ENCODE assay signal across 11 mouse cellular contexts in genomic region chr8:83695351-83696106, GRCm38 (mm10). TPM values are rescaled to one million over a fixed set of nuclear protein-coding genes. Genes with fewer than 3 reads are reported as not detected.
DNase-seq lines count a peak whose midpoint lies in the region; ATAC-seq and TF ChIP-seq lines count a peak whose summit lies in the region.
"Had no signal": no experiment of that assay in that cellular context is flagged by ENCODE, and none has a peak within 500 bp of the region (broad histone marks: within the 10 kb centered on the region; RNA-seq: fewer than 3 reads in every experiment).

No protein-coding gene starts in this region.

- H3K27ac ChIP-seq in limb, embryonic 10.5 days: 0 out of 2 replicates have a peak overlapping the region, but pooled peaks have one; percentile 12
- H3K27ac ChIP-seq in spleen, adult 2 months (ENCODE audit: insufficient read depth, low read length): peak overlapping the region; percentile 72
- H3K27ac ChIP-seq in midbrain, embryonic 16.5 days (ENCODE audit: low read length): no peak overlapping the region
- H3K27ac ChIP-seq in midbrain, embryonic 15.5 days: no peak overlapping the region
- H3K27ac ChIP-seq: hindbrain, embryonic 10.5 days; limb, embryonic 12.5 days; neural tube, embryonic 12.5 days had no signal

- intact Hi-C loops in heart, postnatal 14 days (cut with DNase I): loop anchor here (5.0 kb wide), 1 partner anchor 33 kb away; no protein-coding TSS in a partner anchor
- intact Hi-C loops in heart, postnatal 25 days (cut with DNase I): loop anchor here (2.0 to 5.0 kb wide), 2 partner anchors 33 to 42 kb away; no protein-coding TSS in a partner anchor

- peak overlapping the region; percentile 48; the same call in 1 of the 2 replicates for H3K4me3 ChIP-seq in G1E (ENCODE audit: low read depth, low read length)
- no peak overlapping the region for H3K4me3 ChIP-seq in limb, embryonic 10.5 days
- H3K4me3 ChIP-seq in spleen, adult 2 months (ENCODE audit: extremely low read depth, insufficient read depth, insufficient read length): no peak overlapping the region; the same call in 1 of the 2 replicates
- H3K4me3 ChIP-seq in midbrain, embryonic 16.5 days (ENCODE audit: low read depth, low read length): no peak overlapping the region
- no peak overlapping the region for H3K4me3 ChIP-seq in midbrain, embryonic 15.5 days
- H3K4me3 ChIP-seq: hindbrain, embryonic 10.5 days; limb, embryonic 12.5 days; neural tube, embryonic 12.5 days had no signal

- H3K4me2 ChIP-seq in midbrain, embryonic 16.5 days (ENCODE audit: low read length): no peak overlapping the region
- no peak overlapping the region for H3K4me2 ChIP-seq in midbrain, embryonic 15.5 days
- H3K4me2 ChIP-seq: limb, embryonic 12.5 days; neural tube, embryonic 12.5 days had no signal

- peaks cover 73% of the 10 kb centered on the region for H3K36me3 ChIP-seq in G1E (replicated peaks)
- H3K36me3 ChIP-seq in limb, embryonic 10.5 days: peaks cover 30% of the 10 kb centered on the region
- H3K36me3 ChIP-seq in spleen, adult 2 months (ENCODE audit: control insufficient read depth, insufficient read depth, low read length): peaks cover 21% of the 10 kb centered on the region
- H3K36me3 ChIP-seq in midbrain, embryonic 16.5 days (ENCODE audit: control insufficient read depth, insufficient read depth, low read length): peaks cover 20% of the 10 kb centered on the region
- peaks cover 19% of the 10 kb centered on the region for H3K36me3 ChIP-seq in midbrain, embryonic 15.5 days (replicated peaks)

- no peaks in the 10 kb centered on the region for H3K27me3 ChIP-seq in G1E (ENCODE audit: insufficient read depth, low read length)
- H3K27me3 ChIP-seq in limb, embryonic 10.5 days (ENCODE audit: low read depth, poor library complexity, severe bottlenecking): no peaks in the 10 kb centered on the region
- H3K27me3 ChIP-seq in spleen, adult 2 months (ENCODE audit: control insufficient read depth, insufficient read depth, low read length): no peaks in the 10 kb centered on the region
- no peaks in the 10 kb centered on the region for H3K27me3 ChIP-seq in midbrain, embryonic 16.5 days (ENCODE audit: control insufficient read depth, insufficient read depth, low read depth, low read length)
- no peaks in the 10 kb centered on the region for H3K27me3 ChIP-seq in midbrain, embryonic 15.5 days (replicated peaks)
- H3K27me3 ChIP-seq: limb, embryonic 12.5 days; neural tube, embryonic 12.5 days had no signal

- H3K9me3 ChIP-seq in G1E (replicated peaks): no peaks in the 10 kb centered on the region
- H3K9me3 ChIP-seq in limb, embryonic 10.5 days (replicated peaks): no peaks in the 10 kb centered on the region
- H3K9me3 ChIP-seq in midbrain, embryonic 16.5 days (replicated peaks; ENCODE audit: control insufficient read depth, low read length, poor library complexity, severe bottlenecking): no peaks in the 10 kb centered on the region
- H3K9me3 ChIP-seq in midbrain, embryonic 15.5 days: no peaks in the 10 kb centered on the region
- H3K9me3 ChIP-seq: hindbrain, embryonic 10.5 days; limb, embryonic 12.5 days; neural tube, embryonic 12.5 days had no signal

- no peak for TF ChIP-seq CTCF in G1E (IDR thresholded peaks at IDR 0.05; ENCODE audit: low read depth, low read length)
- no peak for TF ChIP-seq CTCF in spleen, adult 2 months (IDR thresholded peaks at IDR 0.05; ENCODE audit: extremely low read depth, insufficient read depth, insufficient read length, insufficient replicate concordance)

- peak; percentile 31 to 35 for DNase-seq in heart, postnatal 14 days
- DNase-seq in heart, postnatal 25 days (ENCODE audit: low spot score): no peak
- DNase-seq in G1E (ENCODE audit: low spot score): peak; percentile 52
- DNase-seq in limb, embryonic 10.5 days (ENCODE audit: low spot score): no peak
- DNase-seq in spleen, adult 2 months (ENCODE audit: low read depth in 1 of 2, low spot score in 2 of 2): peak; percentile 33 to 48
- no peak for DNase-seq in ovary, postnatal 10 days (ENCODE audit: low spot score)

- no peak for ATAC-seq in G1E (ENCODE audit: extremely low read depth, insufficient number of reproducible peaks, low FRiP score, poor library complexity, severe bottlenecking)
- no peak for ATAC-seq in midbrain, embryonic 16.5 days
- no peak for ATAC-seq in midbrain, embryonic 15.5 days (replicated peaks)

- peaks cover 79% of the 10 kb centered on the region for H3K4me1 ChIP-seq in G1E (ENCODE audit: insufficient read depth, low read depth, low read length)
- peaks cover 57% of the 10 kb centered on the region for H3K4me1 ChIP-seq in limb, embryonic 10.5 days
- H3K4me1 ChIP-seq in spleen, adult 2 months (ENCODE audit: control insufficient read depth, insufficient read depth, insufficient read length): peaks cover 35% of the 10 kb centered on the region
- H3K4me1 ChIP-seq in midbrain, embryonic 16.5 days (ENCODE audit: control insufficient read depth, insufficient read depth, low read length): peaks cover 26% of the 10 kb centered on the region
- peaks cover 33% of the 10 kb centered on the region for H3K4me1 ChIP-seq in midbrain, embryonic 15.5 days

- TF ChIP-seq POLR2A in spleen, adult 2 months (IDR thresholded peaks at IDR 0.05; ENCODE audit: low read depth, low read length): no peak

- 91% methylated on average over 16 of the region's 17 CpGs for WGBS in limb, embryonic 10.5 days
- 39% methylated on average over 12 of the region's 17 CpGs for WGBS in spleen, adult 2 months
- WGBS in midbrain, embryonic 16.5 days: 89% methylated on average over 9 of the region's 17 CpGs
- 96% methylated on average over 10 of the region's 17 CpGs for WGBS in midbrain, embryonic 15.5 days

- no peak overlapping the region for H3K9ac ChIP-seq in midbrain, embryonic 16.5 days (ENCODE audit: low read depth, low read length)
- H3K9ac ChIP-seq in midbrain, embryonic 15.5 days: no peak overlapping the region
- H3K9ac ChIP-seq: limb, embryonic 12.5 days; neural tube, embryonic 12.5 days had no signal

RNA-seq across cellular contexts. Expression of gene Pkn1, which starts 3.5 kb away (rescaled TPM):
- 10 to 100 TPM; 60.5 to 61.1 TPM for total RNA-seq in heart, postnatal 14 days (2021)
- 10 to 100 TPM; 58.6 to 58.8 TPM for total RNA-seq in heart, postnatal 25 days (2021)
- total RNA-seq in G1E (2014; fragmentation: Nextera tagmentation) (104 and 109 TPM in 2 replicates), G1E (2017) (89.4 and 116 TPM in 2 replicates)
- polyA plus RNA-seq in G1E (2012): 150 and 153 TPM in 2 replicates
- 38.6 and 41.4 TPM in 2 replicates for polyA plus RNA-seq in limb, embryonic 10.5 days (2016; fragmentation: Nextera tagmentation; extraction: Ambion mirVana)
- 165 and 208 TPM in 2 replicates for polyA plus RNA-seq in spleen, adult 2 months (2012; rRNA removed)
- polyA plus RNA-seq in midbrain, embryonic 16.5 days (2015; fragmentation: Nextera tagmentation; extraction: Ambion mirVana): 27.4 and 28.7 TPM in 2 replicates
- 31.7 and 31.9 TPM in 2 replicates for polyA plus RNA-seq in midbrain, embryonic 15.5 days (2015; fragmentation: Nextera tagmentation; extraction: Ambion mirVana)

RNA-seq across cellular contexts. Expression of gene Ddx39, which starts 19.4 kb away (rescaled TPM):
- total RNA-seq in heart, postnatal 14 days (2021): 10 to 100 TPM; 24.1 to 26.0 TPM
- total RNA-seq in heart, postnatal 25 days (2021): 10 to 100 TPM; 20.0 to 21.6 TPM
- total RNA-seq in G1E (2014; fragmentation: Nextera tagmentation): 101 and 141 TPM in 2 replicates
- total RNA-seq in G1E (2017): 226 and 266 TPM in 2 replicates
- polyA plus RNA-seq in G1E (2012): 58.0 and 77.5 TPM in 2 replicates
- 295 and 349 TPM in 2 replicates for polyA plus RNA-seq in limb, embryonic 10.5 days (2016; fragmentation: Nextera tagmentation; extraction: Ambion mirVana)
- polyA plus RNA-seq in spleen, adult 2 months (2012; rRNA removed): 52.9 TPM in 2 replicates
- polyA plus RNA-seq in midbrain, embryonic 16.5 days (2015; fragmentation: Nextera tagmentation; extraction: Ambion mirVana): 92.4 and 105 TPM in 2 replicates
- polyA plus RNA-seq in midbrain, embryonic 15.5 days (2015; fragmentation: Nextera tagmentation; extraction: Ambion mirVana): 107 and 113 TPM in 2 replicates

RNA-seq across cellular contexts. Expression of gene Ptger1, which starts 29.1 kb away (rescaled TPM):
- total RNA-seq in heart, postnatal 14 days (2021): under 1 TPM; 0.44 to 0.53 TPM
- under 1 TPM; 0.25 to 0.34 TPM for total RNA-seq in heart, postnatal 25 days (2021)
- total RNA-seq in G1E (2014; fragmentation: Nextera tagmentation) (1.1 TPM in 1 of 2 replicates, not detected in the other), G1E (2017) (1.6 and 1.8 TPM in 2 replicates)
- 0.23 and 0.38 TPM in 2 replicates for polyA plus RNA-seq in G1E (2012)
- 0.64 TPM in 2 replicates for polyA plus RNA-seq in limb, embryonic 10.5 days (2016; fragmentation: Nextera tagmentation; extraction: Ambion mirVana)
- 2.3 TPM in 2 replicates for polyA plus RNA-seq in spleen, adult 2 months (2012; rRNA removed)
- 0.97 and 1.1 TPM in 2 replicates for polyA plus RNA-seq in midbrain, embryonic 16.5 days (2015; fragmentation: Nextera tagmentation; extraction: Ambion mirVana)
- polyA plus RNA-seq in midbrain, embryonic 15.5 days (2015; fragmentation: Nextera tagmentation; extraction: Ambion mirVana): 0.92 and 1.7 TPM in 2 replicates

RNA-seq across cellular contexts. Expression of gene Gipc1, which starts 43.1 kb away (rescaled TPM):
- total RNA-seq in heart, postnatal 14 days (2021): 10 to 100 TPM; 34.1 to 34.6 TPM
- 10 to 100 TPM; 27.3 to 29.9 TPM for total RNA-seq in heart, postnatal 25 days (2021)
- total RNA-seq in G1E (2014; fragmentation: Nextera tagmentation) (27.7 and 37.7 TPM in 2 replicates), G1E (2017) (25.3 and 27.7 TPM in 2 replicates)
- polyA plus RNA-seq in G1E (2012): 65.3 and 78.0 TPM in 2 replicates
- polyA plus RNA-seq in limb, embryonic 10.5 days (2016; fragmentation: Nextera tagmentation; extraction: Ambion mirVana): 185 and 206 TPM in 2 replicates
- polyA plus RNA-seq in spleen, adult 2 months (2012; rRNA removed): 27.7 and 32.5 TPM in 2 replicates
- polyA plus RNA-seq in midbrain, embryonic 16.5 days (2015; fragmentation: Nextera tagmentation; extraction: Ambion mirVana): 126 and 132 TPM in 2 replicates
- polyA plus RNA-seq in midbrain, embryonic 15.5 days (2015; fragmentation: Nextera tagmentation; extraction: Ambion mirVana): 128 and 132 TPM in 2 replicates

RNA-seq across cellular contexts. Expression of gene Adgre5, which starts 45.6 kb away (rescaled TPM):
- total RNA-seq in heart, postnatal 14 days (2021): 10 to 100 TPM; 56.7 to 59.2 TPM
- 10 to 100 TPM; 39.4 to 56.9 TPM for total RNA-seq in heart, postnatal 25 days (2021)
- total RNA-seq in G1E (2014; fragmentation: Nextera tagmentation) (223 and 228 TPM in 2 replicates), G1E (2017) (405 and 468 TPM in 2 replicates)
- polyA plus RNA-seq in G1E (2012): 69.3 and 92.9 TPM in 2 replicates
- 15.6 and 25.8 TPM in 2 replicates for polyA plus RNA-seq in limb, embryonic 10.5 days (2016; fragmentation: Nextera tagmentation; extraction: Ambion mirVana)
- 232 and 275 TPM in 2 replicates for polyA plus RNA-seq in spleen, adult 2 months (2012; rRNA removed)
- polyA plus RNA-seq in midbrain, embryonic 16.5 days (2015; fragmentation: Nextera tagmentation; extraction: Ambion mirVana): 10.9 and 11.2 TPM in 2 replicates
- 10.4 and 12.3 TPM in 2 replicates for polyA plus RNA-seq in midbrain, embryonic 15.5 days (2015; fragmentation: Nextera tagmentation; extraction: Ambion mirVana)

Comparison
In these comparisons a context has a peak if more than half of its experiments do, and no peak if none do; other contexts are left out.
1. DNase-seq: peak in heart, postnatal 14 days (2 of 2), G1E (single experiment) and spleen, adult 2 months (2 of 2); none in heart, postnatal 25 days (single experiment), limb, embryonic 10.5 days (single experiment) and ovary, postnatal 10 days (single experiment).
2. H3K27ac ChIP-seq: peak in limb, embryonic 10.5 days (single experiment) and spleen, adult 2 months (single experiment); none in midbrain, embryonic 16.5 days (single experiment) and midbrain, embryonic 15.5 days (single experiment).